Mouse (Mus musculus) heart, embryonic 13.5 days (tissue): ENCODE measurements around the gene Gsg1l. TPM values are rescaled to one million over a fixed set of nuclear protein-coding genes. Genes with fewer than 3 reads are reported as not detected.

ENCODE experiments used
- ATAC-seq: fragments of 200-750 bp; cut with Nextera tagmentation; 2 replicates; pipeline ENCODE4 v1.8.0; 2017; ENCODE audit warnings: moderate TSS enrichment; ENCODE audit not compliant: insufficient number of reproducible peaks, low FRiP score, low TSS enrichment; ENCODE audit errors: extremely low read depth
- H3K27ac ChIP-seq: fragments of 300-500 bp; sonication (generic); replicated peaks from 2 replicates; pipeline ENCODE4 v1.5.1; 2015; ENCODE audit warnings: moderate library complexity, mild to moderate bottlenecking, inconsistent platforms
- H3K27me3 ChIP-seq: fragments of 300-500 bp; sonication (generic); replicated peaks from 2 replicates; pipeline ENCODE4 v1.6.1; 2015; ENCODE audit warnings: mild to moderate bottlenecking, inconsistent platforms
- H3K36me3 ChIP-seq: fragments of 300-500 bp; sonication (generic); 2 replicates; pipeline ENCODE4 v1.6.1; 2015; ENCODE audit warnings: mild to moderate bottlenecking, inconsistent platforms
- H3K4me1 ChIP-seq: fragments of 300-500 bp; sonication (generic); 2 replicates; pipeline ENCODE4 v1.6.1; 2015; ENCODE audit warnings: inconsistent platforms
- H3K4me2 ChIP-seq: fragments of 300-500 bp; sonication (generic); 2 replicates; pipeline ENCODE4 v1.6.1; 2015; ENCODE audit warnings: inconsistent platforms, mild to moderate bottlenecking, moderate library complexity
- H3K4me3 ChIP-seq: fragments of 300-500 bp; sonication (generic); 2 replicates; pipeline ENCODE4 v1.5.1; 2015; ENCODE audit warnings: moderate library complexity, mild to moderate bottlenecking, inconsistent platforms
- H3K9ac ChIP-seq: fragments of 300-500 bp; sonication (generic); 2 replicates; pipeline ENCODE4 v1.6.1; 2015; ENCODE audit warnings: inconsistent platforms, mild to moderate bottlenecking, moderate library complexity
- H3K9me3 ChIP-seq: fragments of 300-500 bp; sonication (generic); 2 replicates; pipeline ENCODE4 v1.6.1; 2016; ENCODE audit warnings: inconsistent platforms
- WGBS: fragments of 180-500 bp; shearing (Covaris S2); methylation state at CpG from one replicate; pipeline ENCODE4 v1.1.7; 2015; ENCODE audit warnings: mixed read lengths; 5-methylcytosine and 5-hydroxymethylcytosine counted together
- polyA plus RNA-seq: library from polyadenylated mRNA; unstranded; fragments of >200 nt; fragmentation: Nextera tagmentation; extraction: Ambion mirVana; gene quantifications from 2 replicates; pipeline ENCODE4 v1.2.1, GENCODE M21; 2015

Gene Gsg1l
- polyA plus RNA-seq, 1 experiment from 2014 or later = 8.4 TPM

GRCm38 (mm10) chr7:126032365-126032755 lies 49.9 kb downstream of the Gsg1l start:
- Histone ChIP-seq H3K4me3 (no peak overlapping the region), H3K4me2 (no peak overlapping the region), H3K9ac (no peak overlapping the region), H3K27ac (no peak overlapping the region), H3K36me3 (no peaks in the 10 kb centered on the region), H3K27me3 (no peaks in the 10 kb centered on the region), H3K9me3 (no peaks in the 10 kb centered on the region), H3K4me1 (peaks cover 48% of the 10 kb centered on the region)
- no peak for ATAC-seq
- WGBS = 76% methylated on average over 3 of the region's 3 CpGs

GRCm38 (mm10) chr7:126031598-126032364 lies 50.4 kb downstream of the Gsg1l start:
- Histone ChIP-seq H3K36me3 (no peaks in the 10 kb centered on the region), H3K4me1 (peaks cover 48% of the 10 kb centered on the region), H3K27ac (no peak overlapping the region), H3K27me3 (no peaks in the 10 kb centered on the region; the same call in 1 of the 2 replicates), H3K4me2 (no peak overlapping the region), H3K9ac (peak overlapping the region; percentile 37; the same call in 1 of the 2 replicates), H3K4me3 (no peak overlapping the region), H3K9me3 (no peaks in the 10 kb centered on the region)
- ATAC-seq = no peak
- WGBS = 67% methylated on average over 10 of the region's 10 CpGs

DNA sequence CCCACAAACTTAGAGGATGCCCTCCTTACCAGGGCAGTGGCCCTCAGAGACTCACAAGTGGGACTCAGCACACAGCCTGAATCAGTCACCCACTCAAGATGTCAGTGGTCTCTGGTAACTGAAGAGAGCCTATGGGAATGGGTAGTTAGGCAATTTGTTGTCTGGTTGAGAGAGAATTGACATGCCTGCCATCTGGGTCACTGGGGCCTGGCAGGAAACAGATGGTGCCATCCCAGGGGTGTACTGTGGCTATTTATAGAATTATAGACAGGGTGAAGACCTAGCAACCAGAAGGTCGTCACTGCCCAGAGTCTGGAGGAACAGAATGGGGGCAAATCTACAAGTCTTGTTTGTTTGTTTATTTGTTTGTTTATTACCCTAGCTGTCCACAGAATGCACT lies 54.8 kb downstream of the Gsg1l start:
- no peak overlapping the region for H3K4me2 ChIP-seq
- H3K36me3 ChIP-seq = no peaks in the 10 kb centered on the region
- H3K27ac ChIP-seq = no peak overlapping the region
- H3K4me1 ChIP-seq = peaks cover 16% of the 10 kb centered on the region
- H3K9me3 ChIP-seq = no peaks in the 10 kb centered on the region
- no peak overlapping the region for H3K4me3 ChIP-seq
- no peaks in the 10 kb centered on the region; the same call in 1 of the 2 replicates for H3K27me3 ChIP-seq
- no peak overlapping the region for H3K9ac ChIP-seq
- no peak for ATAC-seq
- WGBS = 34% methylated on average over 1 of the region's 1 CpGs

DNA sequence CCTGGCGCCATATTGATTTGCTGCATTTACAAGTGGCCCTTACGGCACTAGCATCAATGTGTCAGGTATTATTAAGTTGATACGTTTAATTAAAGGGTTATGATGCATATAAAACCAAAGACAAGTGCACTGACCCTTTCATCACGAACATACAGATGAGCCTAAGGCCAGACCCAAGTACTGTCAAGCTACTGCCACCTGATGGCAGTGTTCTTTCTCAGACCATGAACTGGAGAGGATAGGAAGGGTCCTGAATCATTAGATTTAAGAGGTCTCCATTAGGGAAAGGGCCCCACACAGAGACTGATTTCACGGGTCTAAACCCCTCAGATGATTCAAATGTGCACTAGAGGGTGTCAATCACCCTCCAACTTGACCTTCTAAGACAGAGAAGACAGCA lies 55.6 kb downstream of the Gsg1l start:
- H3K4me3 ChIP-seq = no peak overlapping the region
- WGBS = 55% methylated on average over 5 of the region's 5 CpGs

DNA sequence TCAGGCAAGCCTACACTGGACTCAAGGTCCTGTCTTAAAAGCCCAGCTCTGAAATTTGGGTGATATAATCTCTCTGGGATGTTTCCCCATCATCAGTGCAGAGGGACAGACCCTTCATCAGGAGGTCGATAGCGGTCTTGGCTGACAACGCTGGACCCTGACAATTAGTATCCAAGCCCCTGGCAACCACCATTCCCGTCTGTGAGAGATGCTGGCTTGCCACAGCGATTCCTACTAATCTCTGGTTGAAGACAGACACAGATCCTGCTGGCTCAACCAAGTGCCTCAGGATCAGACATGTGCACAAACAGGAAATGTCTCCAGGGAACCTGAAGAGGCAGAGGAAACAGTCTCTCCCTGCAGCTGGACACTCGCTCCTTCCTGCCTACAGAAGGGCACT lies 62.2 kb downstream of the Gsg1l start:
- H3K27ac ChIP-seq = no peak overlapping the region
- 0 out of 2 replicates have a peak overlapping the region, but pooled peaks have one; percentile 33 for H3K9ac ChIP-seq
- ATAC-seq = no peak
- 58% methylated on average over 6 of the region's 6 CpGs for WGBS
- no peaks in the 10 kb centered on the region for H3K36me3 ChIP-seq
- peaks cover 29% of the 10 kb centered on the region for H3K4me1 ChIP-seq
- no peaks in the 10 kb centered on the region for H3K27me3 ChIP-seq
- H3K9me3 ChIP-seq = no peaks in the 10 kb centered on the region
- H3K4me2 ChIP-seq = no peak overlapping the region
- no peak overlapping the region for H3K4me3 ChIP-seq

More for the DNA sequence above, 55.6 kb downstream of the Gsg1l start:
- H3K9ac ChIP-seq = no peak overlapping the region
- no peaks in the 10 kb centered on the region for H3K9me3 ChIP-seq
- no peaks in the 10 kb centered on the region for H3K36me3 ChIP-seq
- no peak overlapping the region for H3K27ac ChIP-seq
- H3K27me3 ChIP-seq = no peaks in the 10 kb centered on the region; the same call in 1 of the 2 replicates
- ATAC-seq = no peak
- H3K4me1 ChIP-seq = peaks cover 14% of the 10 kb centered on the region
- H3K4me2 ChIP-seq = no peak overlapping the region

GRCm38 (mm10) chr7:126019321-126019720 lies 62.9 kb downstream of the Gsg1l start:
- Histone ChIP-seq H3K4me3 (no peak overlapping the region), H3K27ac (no peak overlapping the region), H3K9ac (no peak overlapping the region), H3K4me1 (peaks cover 29% of the 10 kb centered on the region), H3K27me3 (no peaks in the 10 kb centered on the region), H3K36me3 (no peaks in the 10 kb centered on the region), H3K4me2 (no peak overlapping the region), H3K9me3 (no peaks in the 10 kb centered on the region)
- whole genome bisulfite sequencing = 59% methylated on average over 9 of the region's 9 CpGs
- ATAC-seq = no peak

DNA sequence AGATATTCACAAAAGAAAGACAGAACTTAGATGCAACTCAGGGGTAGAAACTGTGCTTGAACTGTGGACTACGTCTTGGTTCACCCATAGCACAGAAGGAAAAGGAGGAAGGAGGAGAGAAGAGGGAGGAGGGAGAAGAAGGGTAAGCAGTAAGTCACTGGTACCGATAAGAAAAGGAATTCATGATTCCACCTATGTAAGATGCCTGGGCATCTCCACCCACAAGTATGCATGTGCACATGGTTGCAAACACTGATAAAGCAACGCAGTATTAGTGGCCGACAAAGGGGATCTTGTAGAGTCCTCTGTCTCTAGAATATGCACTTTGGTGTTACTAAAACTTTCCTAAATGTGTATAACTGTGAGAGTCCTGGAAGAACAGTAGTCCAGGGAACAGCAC lies 64.8 kb downstream of the Gsg1l start:
- H3K27ac ChIP-seq = no peak overlapping the region
- H3K9me3 ChIP-seq = no peaks in the 10 kb centered on the region
- WGBS = 81% methylated on average over 4 of the region's 4 CpGs
- H3K4me1 ChIP-seq = peaks cover 40% of the 10 kb centered on the region
- H3K4me2 ChIP-seq = no peak overlapping the region
- no peak overlapping the region for H3K4me3 ChIP-seq
- ATAC-seq = no peak
- no peaks in the 10 kb centered on the region for H3K27me3 ChIP-seq
- H3K36me3 ChIP-seq = no peaks in the 10 kb centered on the region
- no peak overlapping the region for H3K9ac ChIP-seq

- H3K4me3 ChIP-seq = no peak overlapping the region
- H3K4me2 ChIP-seq = peak overlapping the region; percentile 33
- peak overlapping the region; percentile 64 for H3K27ac ChIP-seq
- ATAC-seq = no peak
- H3K4me1 ChIP-seq = peaks cover 31% of the 10 kb centered on the region
- H3K27me3 ChIP-seq = no peaks in the 10 kb centered on the region
- peak overlapping the region; percentile 37 for H3K9ac ChIP-seq
- no peaks in the 10 kb centered on the region for H3K9me3 ChIP-seq
- H3K36me3 ChIP-seq = no peaks in the 10 kb centered on the region
- WGBS = 46% methylated on average over 11 of the region's 11 CpGs
Measured at GRCm38 (mm10) chr7:126012325-126013021, 69.7 kb downstream of the Gsg1l start.

DNA sequence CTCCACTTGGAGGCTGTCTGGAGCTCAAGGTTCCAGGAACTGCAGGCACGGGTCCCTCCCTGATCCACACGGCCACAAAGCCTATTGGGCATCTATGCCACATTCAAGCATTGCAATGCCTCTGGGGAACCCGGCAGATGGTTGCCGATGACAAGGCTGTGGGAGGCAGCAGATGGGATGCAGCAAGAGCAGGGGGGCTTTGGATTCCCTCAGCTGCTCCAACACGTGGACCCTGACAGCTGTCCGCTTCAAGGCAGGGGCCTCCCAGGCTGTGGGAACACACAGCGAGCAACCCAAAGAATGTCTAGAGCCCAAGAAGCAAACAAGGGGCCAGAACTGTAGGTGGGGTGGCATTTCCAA lies 73.4 kb downstream of the Gsg1l start:
- Histone ChIP-seq H3K36me3 (no peaks in the 10 kb centered on the region), H3K27ac (no peak overlapping the region), H3K4me3 (no peak overlapping the region), H3K4me2 (no peak overlapping the region), H3K9ac (no peak overlapping the region), H3K9me3 (no peaks in the 10 kb centered on the region), H3K4me1 (peaks cover 25% of the 10 kb centered on the region), H3K27me3 (no peaks in the 10 kb centered on the region)
- 68% methylated on average over 7 of the region's 7 CpGs for WGBS
- ATAC-seq = no peak

- ATAC-seq = no peak
- Histone ChIP-seq H3K4me2 (no peak overlapping the region), H3K4me1 (peaks cover 26% of the 10 kb centered on the region), H3K27ac (no peak overlapping the region), H3K4me3 (no peak overlapping the region), H3K36me3 (no peaks in the 10 kb centered on the region), H3K9ac (no peak overlapping the region), H3K27me3 (no peaks in the 10 kb centered on the region), H3K9me3 (no peaks in the 10 kb centered on the region)
- 75% methylated on average over 4 of the region's 4 CpGs for WGBS
Measured at GRCm38 (mm10) chr7:126008139-126008788, 73.9 kb downstream of the Gsg1l start.

DNA sequence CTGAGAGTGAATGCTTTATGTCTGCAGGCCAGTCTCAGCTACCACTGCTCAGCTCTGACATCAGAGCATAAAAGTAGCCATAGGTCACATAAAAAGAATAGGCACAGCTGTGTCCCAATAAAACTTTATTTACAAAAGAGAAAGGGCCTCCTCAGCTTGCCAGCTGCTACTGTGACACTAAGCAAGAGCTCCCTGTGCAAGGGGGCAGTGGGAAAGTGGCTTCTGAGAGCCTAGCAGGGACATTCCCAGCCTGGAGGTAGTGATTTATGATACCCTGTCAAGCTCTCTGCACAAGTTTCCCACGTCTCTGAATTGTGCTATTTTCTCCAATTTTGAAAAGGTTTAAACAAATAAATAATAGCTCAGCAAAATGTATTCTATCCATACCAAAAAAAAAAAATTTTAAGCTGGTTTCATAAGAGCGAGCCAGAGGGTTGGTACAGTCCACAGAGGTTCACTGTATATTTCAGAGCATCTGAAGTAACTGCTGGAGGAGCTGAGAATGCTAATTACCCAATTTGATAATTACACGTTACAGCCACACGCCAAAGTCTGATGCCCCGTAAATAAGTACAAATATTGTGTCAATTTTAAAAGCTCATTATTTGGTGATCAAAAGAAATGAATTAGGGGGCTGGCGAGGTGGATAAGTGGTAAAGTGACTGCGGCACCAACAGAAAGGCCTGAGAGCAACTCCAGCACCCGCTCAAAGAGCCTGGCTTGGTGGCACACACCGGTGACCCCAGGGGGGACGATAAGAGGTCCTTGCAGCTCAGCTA lies 74.9 kb downstream of the Gsg1l start:
- Histone ChIP-seq H3K27me3 (no peaks in the 10 kb centered on the region), H3K4me2 (no peak overlapping the region), H3K9me3 (no peaks in the 10 kb centered on the region), H3K36me3 (no peaks in the 10 kb centered on the region), H3K27ac (no peak overlapping the region), H3K4me1 (peaks cover 26% of the 10 kb centered on the region), H3K9ac (no peak overlapping the region), H3K4me3 (no peak overlapping the region)
- no peak for ATAC-seq
- WGBS = 77% methylated on average over 10 of the region's 10 CpGs
